Mouse (Mus musculus) cerebellum, postnatal 4 days (tissue): ENCODE data around the gene Slc12a9.

Experiments used
- DNase-seq, 2 experiments: peaks; one replicate each; pipeline ENCODE4 v3.0.0; 2022; ENCODE audit warnings: low spot score in 2 of 2, mixed read lengths in 1 of 2

The Slc12a9 gene

DNA sequence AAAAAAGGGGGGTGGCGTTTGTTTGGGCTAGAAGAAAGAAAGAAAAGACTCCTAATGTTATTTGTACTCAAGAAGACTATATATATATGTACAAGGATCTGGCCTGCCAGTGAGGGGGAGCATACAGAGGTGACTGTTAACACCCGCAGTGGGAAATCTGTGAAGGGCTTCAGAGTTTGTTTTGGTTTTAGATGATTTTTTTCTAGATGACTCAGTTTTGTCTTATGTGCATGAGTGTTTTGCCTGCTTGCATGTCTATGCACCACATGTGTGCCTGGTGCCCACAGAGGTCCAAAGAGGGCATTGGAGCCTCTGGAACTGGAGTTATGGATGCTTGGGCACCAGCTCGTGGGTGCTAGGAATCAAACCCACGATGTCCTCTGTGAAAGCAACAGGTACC lies 13.6 kb upstream of the Slc12a9 start:
- no peak for DNase-seq

DNA sequence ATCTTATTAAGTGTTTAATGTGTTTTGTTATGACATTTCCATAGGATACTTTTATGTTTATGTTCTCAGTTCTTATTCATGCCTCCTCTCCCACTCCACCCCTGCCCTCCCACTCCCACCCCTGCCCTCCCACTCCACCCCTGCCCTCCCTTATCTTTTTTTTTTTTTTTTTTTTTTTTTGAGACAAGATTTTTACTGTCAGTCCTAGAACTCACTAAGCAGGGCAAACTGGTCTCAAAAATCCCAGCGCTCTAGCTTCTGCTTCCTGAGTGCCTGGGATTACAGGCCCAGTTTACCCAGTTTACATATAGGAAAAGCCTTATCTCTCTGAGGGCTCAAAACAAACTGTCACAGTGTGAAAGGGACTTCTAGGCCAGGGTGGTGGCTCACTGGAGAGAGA lies 13.0 kb upstream of the Slc12a9 start:
- DNase-seq: no peak

DNA sequence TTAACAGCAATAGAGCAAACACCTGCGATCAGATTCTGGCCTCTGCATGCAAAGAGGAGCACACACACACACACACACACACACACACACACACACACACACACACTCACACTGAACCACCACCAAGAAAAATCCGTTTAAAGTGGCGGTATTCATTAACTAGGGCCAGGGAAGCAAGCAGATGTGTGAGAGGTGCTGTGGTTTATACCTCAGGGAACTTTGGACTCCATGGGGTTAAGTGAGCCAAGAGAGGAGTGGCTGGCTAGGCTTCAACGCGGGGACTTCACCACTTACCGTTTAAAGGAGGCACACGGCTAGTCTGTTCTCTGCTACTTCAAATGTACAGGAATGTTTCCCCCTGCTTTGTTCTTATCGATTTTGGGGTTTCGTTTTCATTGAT lies 12.4 kb upstream of the Slc12a9 start:
- DNase-seq: no peak

- DNase-seq: no peak
Observed at GRCm38 (mm10) chr5:137343869-137344268, 10.5 kb upstream of the Slc12a9 start.

GRCm38 (mm10) chr5:137343412-137343811 lies 10.0 kb upstream of the Slc12a9 start:
- DNase-seq: no peak

GRCm38 (mm10) chr5:137342407-137343012 lies 9.1 kb upstream of the Slc12a9 start:
- DNase-seq: no peak

GRCm38 (mm10) chr5:137340222-137340621 lies 6.8 kb upstream of the Slc12a9 start:
- no peak for DNase-seq

- peak in 1 of 2 experiments; percentile 32 for DNase-seq
Observed at GRCm38 (mm10) chr5:137339290-137339979, 6.0 kb upstream of the Slc12a9 start.

DNA sequence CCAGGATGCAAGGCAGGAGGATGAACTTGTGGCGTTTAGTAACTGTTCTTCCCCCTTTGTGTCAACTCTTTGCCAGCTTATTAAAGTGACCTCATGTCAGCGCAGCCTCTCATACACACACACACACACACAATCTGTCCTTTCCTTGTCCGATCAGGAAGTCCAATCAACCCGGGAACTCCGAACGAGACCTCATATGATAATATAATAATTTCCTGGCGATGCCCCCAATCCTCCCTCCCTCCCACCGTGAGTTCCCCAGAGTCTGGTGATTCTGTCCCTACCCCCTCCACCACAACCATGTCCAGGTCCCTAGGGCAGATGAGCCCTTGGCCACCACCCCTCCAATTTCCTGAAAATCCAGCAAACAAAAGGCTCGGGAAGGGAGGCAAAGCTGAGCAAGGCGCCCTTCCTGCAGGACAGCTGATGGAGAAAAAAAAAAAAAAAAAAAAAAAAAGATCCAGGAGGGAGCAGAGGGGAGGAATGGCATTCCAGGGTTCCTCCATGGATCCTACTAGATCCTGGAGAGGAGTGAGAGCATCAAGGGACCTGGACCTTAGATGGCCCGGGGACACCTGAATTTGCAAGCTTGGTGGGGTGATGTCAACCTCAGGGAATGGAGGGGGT lies 5.4 kb upstream of the Slc12a9 start:
- peak in 1 of 2 experiments; percentile 44 for DNase-seq

- peak; percentile 70 to 87 for DNase-seq
Observed at GRCm38 (mm10) chr5:137338256-137338655, 4.9 kb upstream of the Slc12a9 start.

DNA sequence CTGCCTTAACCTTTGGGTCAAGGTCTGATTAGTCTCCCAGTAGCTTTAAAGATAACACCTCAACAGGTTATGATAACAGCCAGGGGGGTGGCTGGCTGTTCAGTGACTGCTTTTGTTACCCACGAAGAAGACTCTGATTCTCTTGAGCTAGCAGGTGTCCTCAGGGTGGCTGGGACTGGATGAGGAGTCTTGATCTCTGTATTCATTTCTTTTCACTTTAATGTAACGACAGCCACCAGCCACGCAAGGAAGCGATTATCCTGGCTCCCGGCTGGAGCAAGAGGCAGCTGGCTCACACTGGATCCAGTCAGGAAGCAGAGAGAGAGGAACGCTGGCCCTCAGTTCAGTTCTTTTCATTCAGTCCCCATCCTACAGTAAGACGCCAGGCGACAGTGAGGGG lies 3.8 kb upstream of the Slc12a9 start:
- DNase-seq: no peak

- DNase-seq: no peak
Observed at GRCm38 (mm10) chr5:137335066-137335465, 1.7 kb upstream of the Slc12a9 start.

- DNase-seq: no peak
Observed at GRCm38 (mm10) chr5:137334317-137334716, 920 bp upstream of the Slc12a9 start.

DNA sequence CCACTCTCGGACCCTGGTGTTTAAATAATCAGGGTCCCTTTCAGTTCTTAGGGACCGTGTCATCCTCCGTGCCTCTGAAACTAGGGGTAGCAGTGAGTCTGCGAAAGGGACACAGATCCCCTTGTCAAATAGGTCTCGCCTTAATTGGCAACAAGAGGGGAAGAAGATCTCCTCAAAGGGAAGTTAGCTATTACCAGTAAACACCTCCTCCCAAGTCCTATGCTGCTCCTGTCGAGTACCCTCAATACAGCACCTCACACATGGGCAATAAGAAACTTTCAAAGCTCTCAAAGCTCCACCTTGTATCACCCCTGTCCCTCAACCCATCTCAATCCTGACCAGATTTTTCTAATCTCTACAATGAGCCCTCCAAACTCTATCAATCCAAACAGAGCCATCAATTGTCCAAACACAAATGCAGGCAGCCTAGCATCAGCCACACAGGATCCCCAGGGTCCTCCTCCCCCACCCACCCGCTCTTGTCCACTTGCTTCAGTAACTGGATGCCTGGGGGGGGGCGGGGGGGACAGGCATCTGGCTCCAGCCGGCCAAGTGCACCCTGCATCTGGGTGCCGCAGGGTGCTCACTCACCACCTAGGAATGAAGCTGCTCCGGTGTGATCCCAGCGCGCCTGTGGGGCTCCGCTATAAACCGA lies 413 bp downstream of the Slc12a9 start:
- no peak for DNase-seq

DNA sequence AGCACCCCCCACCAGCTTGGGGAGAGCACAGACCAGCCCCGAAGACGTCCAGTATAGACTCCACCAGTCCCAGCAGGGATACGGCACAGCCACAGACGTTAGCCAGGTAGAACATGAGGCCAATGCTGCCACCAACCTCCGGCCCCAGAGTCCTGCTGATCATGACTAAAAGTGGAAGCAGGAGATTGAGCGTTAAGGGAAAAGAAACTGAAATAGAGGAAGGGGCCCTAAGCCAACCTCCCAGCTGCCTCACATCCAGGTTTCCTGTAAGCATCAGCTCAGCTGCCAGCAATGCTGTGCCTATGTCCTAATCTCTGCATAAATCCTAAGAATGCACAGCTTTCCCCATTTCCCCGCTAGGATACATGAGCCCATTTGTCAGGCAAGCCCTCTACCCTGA lies 2.5 kb downstream of the Slc12a9 start:
- DNase-seq: no peak

- no peak for DNase-seq
Observed at GRCm38 (mm10) chr5:137320996-137321395, 12.4 kb downstream of the Slc12a9 start.

- DNase-seq: no peak
Observed at GRCm38 (mm10) chr5:137318570-137318969, 14.8 kb downstream of the Slc12a9 start.

DNA sequence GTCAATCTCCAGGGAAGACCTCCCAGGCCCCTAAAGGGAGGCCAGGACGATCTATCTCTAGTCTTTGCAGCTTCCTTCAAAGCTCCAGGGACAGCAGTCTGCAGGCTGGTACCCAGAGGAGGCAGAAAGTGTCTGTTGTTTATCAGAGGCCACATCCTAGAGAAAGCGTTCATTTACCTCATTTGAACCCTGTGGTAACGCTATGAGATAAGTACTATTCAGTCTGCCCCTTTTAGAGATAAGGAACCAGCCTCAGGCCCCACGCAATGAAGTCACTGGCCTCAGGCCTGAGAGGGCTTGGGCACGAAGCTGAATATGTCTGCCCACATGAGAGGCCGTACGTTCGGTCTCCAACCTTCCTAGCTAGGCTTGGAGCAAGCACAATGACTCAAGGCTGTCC lies 16.0 kb downstream of the Slc12a9 start:
- no peak for DNase-seq

DNA sequence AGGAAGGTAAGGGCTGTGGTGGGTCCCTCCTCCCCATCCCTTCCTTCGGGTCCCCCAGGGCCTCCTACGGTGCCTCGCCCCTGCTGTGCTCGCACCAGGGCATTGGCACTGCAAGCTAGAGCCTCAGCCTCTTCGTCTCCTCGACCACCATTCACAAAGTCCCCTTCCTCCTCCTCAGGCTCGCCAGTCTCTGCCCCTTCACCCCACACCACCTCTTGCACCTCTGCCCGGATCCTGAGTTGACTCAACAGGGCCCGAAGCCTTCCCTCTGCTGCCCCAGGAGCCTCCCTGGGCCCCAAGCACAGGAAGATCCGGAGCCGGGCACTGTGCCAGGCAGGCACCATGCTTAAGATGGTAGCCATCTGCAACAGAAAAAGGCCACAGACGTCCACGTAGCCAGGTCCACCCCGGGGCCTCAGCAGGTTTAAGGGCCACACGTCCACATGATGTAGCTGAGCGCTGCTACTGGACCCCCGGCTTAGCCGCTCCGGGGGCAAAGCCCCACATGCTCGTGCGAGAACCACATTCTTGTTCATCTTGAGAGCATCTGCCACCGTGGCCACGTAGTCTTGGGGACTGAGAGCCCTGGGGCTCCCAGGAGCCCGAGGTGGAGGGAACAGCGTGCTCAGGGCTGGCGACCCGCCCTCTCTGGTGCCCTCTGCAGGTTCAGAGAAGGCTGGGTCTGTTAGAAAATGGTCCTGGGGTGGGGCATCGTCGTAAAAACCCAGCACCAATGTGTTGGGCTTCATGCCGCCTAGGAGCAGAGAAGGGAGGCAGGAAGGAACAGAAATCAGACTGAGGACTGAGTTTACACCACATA lies 18.1 kb downstream of the Slc12a9 start:
- DNase-seq: no peak

- peak in 1 of 2 experiments; percentile 64 for DNase-seq
Observed at GRCm38 (mm10) chr5:137314193-137315083, 19.0 kb downstream of the Slc12a9 start, which contains the start of gene Trip6. Gene Trip6 (minus strand): TSS chr5:137314404.
